Mouse (Mus musculus) adipocyte (in vitro differentiated cells): Measurements from ENCODE around the gene Grin2c.

Experiments used
- DNase-seq: peaks from one replicate; pipeline ENCODE4 v3.0.0-alpha.2; 2016; ENCODE audit warnings: low spot score

Gene Grin2c

GRCm38 (mm10) chr11:115231168-115231915 is 35.7 kb downstream of the Grin2c start:
- DNase-seq, result no peak

GRCm38 (mm10) chr11:115229021-115229930 is 37.8 kb downstream of the Grin2c start:
- no peak for DNase-seq

GRCm38 (mm10) chr11:115228430-115228829 is 38.6 kb downstream of the Grin2c start:
- peak; percentile 33 for DNase-seq

GRCm38 (mm10) chr11:115227640-115228039 is 39.4 kb downstream of the Grin2c start:
- DNase-seq, result no peak

GRCm38 (mm10) chr11:115226811-115227491 is 40.1 kb downstream of the Grin2c start:
- no peak for DNase-seq

GRCm38 (mm10) chr11:115225301-115225700 is 41.7 kb downstream of the Grin2c start:
- DNase-seq, result no peak

GRCm38 (mm10) chr11:115224889-115225288 is 42.2 kb downstream of the Grin2c start:
- peak; percentile 57 for DNase-seq

GRCm38 (mm10) chr11:115223877-115224276 is 43.2 kb downstream of the Grin2c start:
- no peak for DNase-seq

GRCm38 (mm10) chr11:115223451-115223850 is 43.6 kb downstream of the Grin2c start:
- no peak for DNase-seq

- DNase-seq, result no peak
Measured at GRCm38 (mm10) chr11:115222570-115222969, 44.5 kb downstream of the Grin2c start.

- DNase-seq, result no peak
Measured at GRCm38 (mm10) chr11:115222077-115222476, 45.0 kb downstream of the Grin2c start.

GRCm38 (mm10) chr11:115219685-115220084 is 47.4 kb downstream of the Grin2c start:
- no peak for DNase-seq

- peak; percentile 82 for DNase-seq
Measured at GRCm38 (mm10) chr11:115219263-115219662, 47.8 kb downstream of the Grin2c start.

GRCm38 (mm10) chr11:115217439-115218410 is 49.3 kb downstream of the Grin2c start:
- no peak for DNase-seq

GRCm38 (mm10) chr11:115215123-115215522 is 51.9 kb downstream of the Grin2c start:
- DNase-seq, result no peak

- no peak for DNase-seq
Measured at GRCm38 (mm10) chr11:115212116-115212515, 54.9 kb downstream of the Grin2c start.

- no peak for DNase-seq
Measured at GRCm38 (mm10) chr11:115209958-115210357, 57.1 kb downstream of the Grin2c start.

- no peak for DNase-seq
Measured at GRCm38 (mm10) chr11:115208776-115209732, 58.0 kb downstream of the Grin2c start.

GRCm38 (mm10) chr11:115208126-115208525 is 58.9 kb downstream of the Grin2c start:
- no peak for DNase-seq

GRCm38 (mm10) chr11:115202756-115203155 is 64.3 kb downstream of the Grin2c start:
- no peak for DNase-seq
